Mouse (Mus musculus) myocyte (in vitro differentiated cells): Measurements from ENCODE around the gene Ksr2.

Experiments used
- MAX ChIP-seq: IDR thresholded peaks from one replicate; pipeline ENCODE4 v1.6.1; 2011; ENCODE audit warnings: low read depth, mild to moderate bottlenecking, control low read depth
- MYOD1 ChIP-seq, 3 experiments: IDR thresholded peaks; one replicate each; pipeline ENCODE4 v1.6.1; 2011; ENCODE audit warnings: control low read depth in 2 of 3, low read depth in 2 of 3, mild to moderate bottlenecking in 2 of 3, moderate library complexity in 1 of 3; ENCODE audit not compliant: insufficient read length in 2 of 3, control insufficient read depth in 1 of 3
- POLR2A ChIP-seq: IDR thresholded peaks from one replicate; pipeline ENCODE4 v1.6.1; 2011; ENCODE audit warnings: low read depth, mild to moderate bottlenecking, control low read depth, moderate library complexity; ENCODE audit not compliant: insufficient read length
- TCF12 ChIP-seq: IDR thresholded peaks from one replicate; pipeline ENCODE4 v1.6.1; 2011; ENCODE audit warnings: mild to moderate bottlenecking, control low read depth; ENCODE audit not compliant: poor library complexity, insufficient read depth, severe bottlenecking

DNA sequence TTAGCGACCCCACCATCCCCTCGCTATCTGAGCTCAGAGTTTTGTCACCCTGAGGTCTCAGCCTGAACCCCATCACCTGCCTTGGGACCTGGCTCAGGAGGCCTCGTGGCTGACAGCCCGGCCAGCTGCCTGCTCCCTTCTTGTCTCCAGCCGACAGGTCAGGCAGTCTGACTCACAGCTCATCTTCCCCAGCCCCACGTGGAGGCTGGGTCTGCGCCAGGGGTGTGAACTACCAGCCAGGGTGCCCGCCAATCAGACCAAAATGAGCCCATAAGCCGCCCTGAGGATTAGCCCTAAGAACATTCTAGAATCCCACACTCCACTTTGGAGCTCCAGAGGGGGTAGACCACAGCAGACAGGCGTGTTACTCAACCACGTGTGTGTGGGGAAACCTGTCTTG is 365.4 kb downstream of the Ksr2 start:
- TF ChIP-seq MAX (no peak), MYOD1 (IDR thresholded peaks at IDR 0.05; ENCODE audit: control insufficient read depth in 1 of 3, insufficient read length in 2 of 3, low read depth in 2 of 3) (peak in 2 of 3 experiments; percentile 50 to 83), POLR2A (no peak), TCF12 (no peak)
